Mouse (Mus musculus): ENCODE results near the gene Mrap2. TPM values are rescaled to one million over a fixed set of nuclear protein-coding genes. Genes with fewer than 3 reads are reported as not detected.
"Not testable (repeated sequence)": the region's sequence is repeated elsewhere in the genome, so short reads cannot be mapped to it uniquely, and the experiment has no call there.

The Mrap2 gene
- polyA plus RNA-seq (2012; rRNA removed): 0.22 and 0.23 TPM in 2 replicates

GRCm38 (mm10) chr9:87144106-87144505 lies at the start of gene Mrap2:
Mrap2 (plus strand) TSS chr9:87144306.
- Histone ChIP-seq H3K4me1 (ENCODE audit: control insufficient read depth, insufficient read depth, low read length) (peaks cover 8% of the 10 kb centered on the region), H3K27ac (ENCODE audit: control insufficient read depth, insufficient read depth, low read depth, low read length) (no peak within 1 kb of the TSS), H3K27me3 (ENCODE audit: control insufficient read depth, insufficient read depth, low read length) (no peaks in the 10 kb centered on the region), H3K36me3 (ENCODE audit: control insufficient read depth, insufficient read depth, low read length) (no peaks in the 10 kb centered on the region), H3K4me3 (ENCODE audit: control insufficient read depth, low read depth, low read length) (peak within 1 kb of the TSS; percentile 14)
- TF ChIP-seq POLR2A (IDR thresholded peaks at IDR 0.05; ENCODE audit: control insufficient read depth, low read depth, low read length): no peak
- TF ChIP-seq CTCF (IDR thresholded peaks at IDR 0.05; ENCODE audit: control insufficient read depth, insufficient read depth, insufficient replicate concordance, low read depth, low read length): 0 out of 2 replicates have a peak, but pooled peaks have one; percentile 4

- Histone ChIP-seq H3K4me1 (ENCODE audit: control insufficient read depth, insufficient read depth, low read length) (no peaks in the 10 kb centered on the region), H3K27ac (ENCODE audit: control insufficient read depth, insufficient read depth, low read depth, low read length) (no peak overlapping the region), H3K36me3 (ENCODE audit: control insufficient read depth, insufficient read depth, low read length) (no peaks in the 10 kb centered on the region), H3K27me3 (ENCODE audit: control insufficient read depth, insufficient read depth, low read length) (no peaks in the 10 kb centered on the region), H3K4me3 (ENCODE audit: control insufficient read depth, low read depth, low read length) (no peak overlapping the region)
- peak; percentile 38; the same call in 1 of the 2 replicates for TF ChIP-seq CTCF (IDR thresholded peaks at IDR 0.05; ENCODE audit: control insufficient read depth, insufficient read depth, insufficient replicate concordance, low read depth, low read length)
- TF ChIP-seq POLR2A (IDR thresholded peaks at IDR 0.05; ENCODE audit: control insufficient read depth, low read depth, low read length): no peak
These were observed 46.1 kb upstream of the Mrap2 start for GRCm38 (mm10) chr9:87097989-87098388.

- no peak overlapping the region for H3K4me3 ChIP-seq (ENCODE audit: control insufficient read depth, low read depth, low read length)
- TF ChIP-seq POLR2A (IDR thresholded peaks at IDR 0.05; ENCODE audit: control insufficient read depth, low read depth, low read length) (no peak), CTCF (IDR thresholded peaks at IDR 0.05; ENCODE audit: control insufficient read depth, insufficient read depth, insufficient replicate concordance, low read depth, low read length) (no peak)
- no peaks in the 10 kb centered on the region for H3K36me3 ChIP-seq (ENCODE audit: control insufficient read depth, insufficient read depth, low read length)
- H3K27me3 ChIP-seq (ENCODE audit: control insufficient read depth, insufficient read depth, low read length): no peaks in the 10 kb centered on the region
- no peak overlapping the region for H3K27ac ChIP-seq (ENCODE audit: control insufficient read depth, insufficient read depth, low read depth, low read length)
- no peaks in the 10 kb centered on the region for H3K4me1 ChIP-seq (ENCODE audit: control insufficient read depth, insufficient read depth, low read length)
These were observed 29.1 kb upstream of the Mrap2 start for GRCm38 (mm10) chr9:87115019-87115418.

- H3K27me3 ChIP-seq (ENCODE audit: control insufficient read depth, insufficient read depth, low read length): no peaks in the 10 kb centered on the region
- H3K4me1 ChIP-seq (ENCODE audit: control insufficient read depth, insufficient read depth, low read length): no peaks in the 10 kb centered on the region
- no peak overlapping the region for H3K4me3 ChIP-seq (ENCODE audit: control insufficient read depth, low read depth, low read length)
- H3K36me3 ChIP-seq (ENCODE audit: control insufficient read depth, insufficient read depth, low read length): no peaks in the 10 kb centered on the region
- TF ChIP-seq CTCF (IDR thresholded peaks at IDR 0.05; ENCODE audit: control insufficient read depth, insufficient read depth, insufficient replicate concordance, low read depth, low read length) (no peak), POLR2A (IDR thresholded peaks at IDR 0.05; ENCODE audit: control insufficient read depth, low read depth, low read length) (no peak)
- H3K27ac ChIP-seq (ENCODE audit: control insufficient read depth, insufficient read depth, low read depth, low read length): no peak overlapping the region
These were observed 28.6 kb upstream of the Mrap2 start for GRCm38 (mm10) chr9:87115456-87115931.

- no peak overlapping the region for H3K27ac ChIP-seq (ENCODE audit: control insufficient read depth, insufficient read depth, low read depth, low read length)
- H3K36me3 ChIP-seq (ENCODE audit: control insufficient read depth, insufficient read depth, low read length): no peaks in the 10 kb centered on the region
- no peaks in the 10 kb centered on the region for H3K4me1 ChIP-seq (ENCODE audit: control insufficient read depth, insufficient read depth, low read length)
- no peak for TF ChIP-seq POLR2A (IDR thresholded peaks at IDR 0.05; ENCODE audit: control insufficient read depth, low read depth, low read length)
- H3K4me3 ChIP-seq (ENCODE audit: control insufficient read depth, low read depth, low read length): no peak overlapping the region
- no peaks in the 10 kb centered on the region for H3K27me3 ChIP-seq (ENCODE audit: control insufficient read depth, insufficient read depth, low read length)
These were observed 28.1 kb upstream of the Mrap2 start for GRCm38 (mm10) chr9:87115978-87116377.

- TF ChIP-seq CTCF (IDR thresholded peaks at IDR 0.05; ENCODE audit: control insufficient read depth, insufficient read depth, insufficient replicate concordance, low read depth, low read length) (no peak), POLR2A (IDR thresholded peaks at IDR 0.05; ENCODE audit: control insufficient read depth, low read depth, low read length) (no peak)
- Histone ChIP-seq H3K4me3 (ENCODE audit: control insufficient read depth, low read depth, low read length) (no peak overlapping the region), H3K27me3 (ENCODE audit: control insufficient read depth, insufficient read depth, low read length) (no peaks in the 10 kb centered on the region), H3K4me1 (ENCODE audit: control insufficient read depth, insufficient read depth, low read length) (no peaks in the 10 kb centered on the region), H3K27ac (ENCODE audit: control insufficient read depth, insufficient read depth, low read depth, low read length) (no peak overlapping the region), H3K36me3 (ENCODE audit: control insufficient read depth, insufficient read depth, low read length) (no peaks in the 10 kb centered on the region)
These were observed 25.1 kb upstream of the Mrap2 start for GRCm38 (mm10) chr9:87118996-87119395.

- Histone ChIP-seq H3K27ac (ENCODE audit: control insufficient read depth, insufficient read depth, low read depth, low read length) (no peak overlapping the region), H3K36me3 (ENCODE audit: control insufficient read depth, insufficient read depth, low read length) (no peaks in the 10 kb centered on the region), H3K4me3 (ENCODE audit: control insufficient read depth, low read depth, low read length) (no peak overlapping the region), H3K27me3 (ENCODE audit: control insufficient read depth, insufficient read depth, low read length) (no peaks in the 10 kb centered on the region), H3K4me1 (ENCODE audit: control insufficient read depth, insufficient read depth, low read length) (no peaks in the 10 kb centered on the region)
- no peak for TF ChIP-seq CTCF (IDR thresholded peaks at IDR 0.05; ENCODE audit: control insufficient read depth, insufficient read depth, insufficient replicate concordance, low read depth, low read length)
- no peak for TF ChIP-seq POLR2A (IDR thresholded peaks at IDR 0.05; ENCODE audit: control insufficient read depth, low read depth, low read length)
These were observed 22.1 kb upstream of the Mrap2 start for GRCm38 (mm10) chr9:87121956-87122493.

- not testable (repeated sequence) for H3K27me3 ChIP-seq (ENCODE audit: control insufficient read depth, insufficient read depth, low read length); H3K27ac ChIP-seq (ENCODE audit: control insufficient read depth, insufficient read depth, low read depth, low read length); H3K4me3 ChIP-seq (ENCODE audit: control insufficient read depth, low read depth, low read length); H3K36me3 ChIP-seq (ENCODE audit: control insufficient read depth, insufficient read depth, low read length); H3K4me1 ChIP-seq (ENCODE audit: control insufficient read depth, insufficient read depth, low read length)
These were observed 17.1 kb upstream of the Mrap2 start for GRCm38 (mm10) chr9:87127046-87127445.

Measured in testis, adult 2 months (tissue).